Mouse (Mus musculus) midbrain, embryonic 13.5 days (tissue): ENCODE results near the gene Yipf7. TPM values are rescaled to one million over a fixed set of nuclear protein-coding genes. Genes with fewer than 3 reads are reported as not detected.
A peak's percentile ranks its signal among the peaks of the same experiment; 100 is the strongest.

Source experiments
- ATAC-seq: fragments of 200-750 bp; cut with Nextera tagmentation; 2 replicates; pipeline ENCODE4 v1.8.0; 2017; ENCODE audit warnings: mild to moderate bottlenecking, moderate TSS enrichment, moderate library complexity
- H3K27ac ChIP-seq: fragments of 300-500 bp; sonication (generic); 2 replicates; pipeline ENCODE4 v1.5.1; 2015; ENCODE audit warnings: inconsistent platforms, mild to moderate bottlenecking, moderate library complexity
- H3K27me3 ChIP-seq: fragments of 300-500 bp; sonication (generic); 2 replicates; pipeline ENCODE4 v1.6.1; 2015; ENCODE audit warnings: mild to moderate bottlenecking, inconsistent platforms
- H3K36me3 ChIP-seq: fragments of 300-500 bp; sonication (generic); 2 replicates; pipeline ENCODE4 v1.6.1; 2015; ENCODE audit warnings: mild to moderate bottlenecking, inconsistent platforms
- H3K4me1 ChIP-seq: fragments of 300-500 bp; sonication (generic); replicated peaks from 2 replicates; pipeline ENCODE4 v1.6.1; 2015; ENCODE audit warnings: inconsistent platforms
- H3K4me2 ChIP-seq: fragments of 300-500 bp; sonication (generic); replicated peaks from 2 replicates; pipeline ENCODE4 v1.6.1; 2015; ENCODE audit warnings: moderate library complexity, mild to moderate bottlenecking, inconsistent platforms
- H3K4me3 ChIP-seq: fragments of 300-500 bp; sonication (generic); replicated peaks from 2 replicates; pipeline ENCODE4 v1.5.1; 2015; ENCODE audit warnings: mild to moderate bottlenecking, inconsistent platforms
- H3K9ac ChIP-seq: fragments of 300-500 bp; sonication (generic); replicated peaks from 2 replicates; pipeline ENCODE4 v1.6.1; 2015; ENCODE audit warnings: mild to moderate bottlenecking, inconsistent platforms
- H3K9me3 ChIP-seq: fragments of 300-500 bp; sonication (generic); 2 replicates; pipeline ENCODE4 v1.6.1; 2016; ENCODE audit warnings: mild to moderate bottlenecking, inconsistent platforms
- WGBS: fragments of 180-500 bp; shearing (Covaris S2); methylation state at CpG from one replicate; pipeline ENCODE4 v1.1.7; 2015; 5-methylcytosine and 5-hydroxymethylcytosine counted together
- polyA plus RNA-seq: library from polyadenylated mRNA; unstranded; fragments of >200 nt; fragmentation: Nextera tagmentation; extraction: Ambion mirVana; gene quantifications from 2 replicates; pipeline ENCODE4 v1.2.1, GENCODE M21; 2015

The Yipf7 gene
- polyA plus RNA-seq, result not detected in 2 replicates

DNA sequence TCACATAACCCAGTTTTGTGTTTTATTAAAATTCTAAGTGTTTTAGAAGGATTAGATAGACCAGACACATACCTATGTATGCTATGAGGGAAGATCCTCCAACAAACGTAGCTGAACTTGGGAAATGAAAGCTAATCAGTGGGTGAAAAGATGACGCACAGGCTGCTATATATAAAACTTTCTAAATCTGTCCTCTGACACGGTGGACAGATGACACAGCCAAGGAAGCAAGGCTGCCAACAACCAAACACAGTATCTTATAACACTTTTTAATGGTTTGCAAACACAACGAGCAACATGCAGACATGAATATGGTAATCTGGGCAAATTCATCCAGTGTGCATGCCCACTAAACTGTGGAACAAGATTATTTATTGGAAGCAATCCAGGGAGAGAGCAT, at the start of gene Yipf7:
TSS of gene Yipf7 (minus strand) at position 160 of the 400 bp plus-strand sequence.
- no peak within 1 kb of the TSS for H3K4me3 ChIP-seq
- no peak within 1 kb of the TSS for H3K27ac ChIP-seq
- no peak within 1 kb of the TSS for H3K9ac ChIP-seq
- no peaks in the 10 kb centered on the region for H3K4me1 ChIP-seq
- no peaks in the 10 kb centered on the region for H3K36me3 ChIP-seq
- WGBS, result 81% methylated on average over 4 of the region's 4 CpGs
- no peaks in the 10 kb centered on the region for H3K9me3 ChIP-seq
- no peak for ATAC-seq
- H3K4me2 ChIP-seq, result no peak within 1 kb of the TSS
- no peaks in the 10 kb centered on the region for H3K27me3 ChIP-seq

GRCm38 (mm10) chr5:69591640-69592461, 49.4 kb upstream of the Yipf7 start, which contains the start of gene Gnpda2:
Gene Gnpda2 (minus strand): TSS chr5:69592340.
- Histone ChIP-seq H3K27ac (peak within 1 kb of the TSS; percentile 88), H3K9me3 (no peaks in the 10 kb centered on the region), H3K4me2 (peak within 1 kb of the TSS; percentile 75), H3K4me1 (peaks cover 8% of the 10 kb centered on the region), H3K9ac (peak within 1 kb of the TSS; percentile 89), H3K36me3 (peaks cover 12% of the 10 kb centered on the region; the same call in 1 of the 2 replicates), H3K4me3 (peak within 1 kb of the TSS; percentile 77), H3K27me3 (no peaks in the 10 kb centered on the region)
- ATAC-seq, result peak; percentile 99
- 3% methylated on average over 42 of the region's 42 CpGs for WGBS

DNA sequence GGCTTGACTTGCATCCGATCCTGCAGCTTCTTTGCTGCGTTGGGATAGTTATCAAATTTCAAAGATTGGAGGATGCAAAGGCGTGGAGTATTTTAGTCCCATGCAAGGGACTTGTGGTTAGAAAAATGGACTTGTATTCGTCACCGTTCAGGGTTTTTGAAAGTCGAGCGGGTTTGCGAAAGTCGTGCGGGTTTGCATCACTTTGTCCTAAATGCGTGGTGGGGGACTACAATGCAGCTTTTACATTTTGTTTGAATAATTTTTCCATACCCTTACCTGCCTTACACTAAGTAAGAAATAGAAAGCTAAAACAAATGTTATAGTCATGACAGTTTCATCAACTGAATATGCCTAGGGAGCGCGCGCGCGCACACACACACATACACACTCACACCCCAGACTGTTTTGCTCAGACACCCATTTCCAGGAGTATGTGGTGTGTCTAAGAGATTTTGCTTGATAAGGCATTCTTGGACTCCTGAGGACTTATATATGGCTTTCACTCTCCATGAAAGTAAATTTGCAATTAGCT, 15.0 kb upstream of the Yipf7 start:
- 10% methylated on average over 16 of the region's 16 CpGs for WGBS
- H3K27me3 ChIP-seq, result no peaks in the 10 kb centered on the region
- H3K9me3 ChIP-seq, result no peaks in the 10 kb centered on the region
- peak overlapping the region; percentile 93 for H3K27ac ChIP-seq
- H3K4me3 ChIP-seq, result peak overlapping the region; percentile 88
- H3K4me2 ChIP-seq, result peak overlapping the region; percentile 64
- peaks cover 14% of the 10 kb centered on the region for H3K36me3 ChIP-seq
- peak; percentile 25 for ATAC-seq
- H3K9ac ChIP-seq, result peak overlapping the region; percentile 96
- H3K4me1 ChIP-seq, result peaks cover 7% of the 10 kb centered on the region

DNA sequence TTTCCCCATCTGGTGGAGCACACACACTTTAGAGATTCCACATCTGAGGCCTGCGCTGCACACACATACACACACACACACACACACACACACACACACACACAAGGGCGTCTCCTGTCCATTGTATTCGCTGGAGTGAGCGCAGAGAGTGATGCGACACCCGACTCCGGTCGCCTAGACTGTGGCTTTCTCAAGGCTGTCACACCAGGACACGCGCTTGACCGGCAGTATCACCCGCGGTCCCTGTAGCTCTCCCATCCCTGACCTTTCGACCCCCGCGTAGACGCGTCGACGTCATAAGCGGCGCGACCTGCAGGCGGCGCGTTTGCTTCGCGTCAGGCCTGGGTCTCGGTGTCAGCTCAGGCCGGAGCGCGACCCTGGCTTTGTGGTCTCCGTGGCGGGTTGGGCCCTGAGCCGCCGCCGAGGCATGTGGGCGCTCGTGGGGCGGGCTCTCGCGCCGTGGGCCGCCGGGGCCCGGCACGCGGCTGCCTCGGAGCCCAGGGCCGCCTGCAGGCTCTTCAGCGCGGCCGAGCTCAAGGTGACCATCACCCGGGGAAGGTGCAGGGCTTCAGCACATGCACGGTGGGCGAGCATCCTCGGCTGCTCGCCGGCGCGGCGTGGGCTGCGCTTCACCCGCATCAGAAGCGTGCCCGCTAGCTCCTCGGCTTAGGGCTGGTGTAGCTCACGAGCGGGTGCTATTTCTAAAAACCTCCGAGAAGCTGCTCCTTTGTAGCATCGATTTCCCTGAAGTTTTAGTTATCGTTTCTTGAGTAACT, 14.4 kb upstream of the Yipf7 start, which contains the start of gene Guf1:
TSS of gene Guf1 (plus strand) at position 296 of the 776 bp plus-strand sequence.
- H3K4me2 ChIP-seq, result peak within 1 kb of the TSS; percentile 64
- peak within 1 kb of the TSS; percentile 93 for H3K27ac ChIP-seq
- no peaks in the 10 kb centered on the region for H3K9me3 ChIP-seq
- no peaks in the 10 kb centered on the region for H3K27me3 ChIP-seq
- peak; percentile 97 for ATAC-seq
- H3K4me1 ChIP-seq, result peaks cover 7% of the 10 kb centered on the region
- peaks cover 11% of the 10 kb centered on the region for H3K36me3 ChIP-seq
- 1% methylated on average over 72 of the region's 72 CpGs for WGBS
- peak within 1 kb of the TSS; percentile 88 for H3K4me3 ChIP-seq
- peak within 1 kb of the TSS; percentile 96 for H3K9ac ChIP-seq

DNA sequence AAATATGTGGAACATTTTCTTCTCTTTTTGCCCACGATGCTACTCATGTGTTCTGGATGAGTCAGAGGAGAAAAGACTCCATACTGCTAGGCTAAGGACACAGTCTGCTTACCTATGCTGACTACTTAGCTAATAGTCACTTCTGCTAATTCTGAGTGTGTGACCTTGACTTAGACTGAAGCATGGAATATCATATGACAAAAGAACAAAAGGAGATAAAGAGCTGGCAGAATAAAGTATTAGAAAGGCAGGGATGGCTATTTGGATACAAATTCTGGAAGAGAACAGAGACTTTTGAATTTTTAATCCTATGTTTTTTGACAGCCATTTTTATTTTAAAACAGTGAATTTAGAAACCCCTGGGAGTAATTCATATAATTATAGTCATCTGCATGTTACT, 768 bp downstream of the Yipf7 start:
- Histone ChIP-seq H3K9me3 (no peaks in the 10 kb centered on the region), H3K27ac (no peak overlapping the region), H3K4me2 (no peak overlapping the region), H3K27me3 (no peaks in the 10 kb centered on the region), H3K4me3 (no peak overlapping the region), H3K9ac (no peak overlapping the region), H3K36me3 (no peaks in the 10 kb centered on the region), H3K4me1 (no peaks in the 10 kb centered on the region)
- 67% methylated on average over 1 of the region's 1 CpGs for WGBS
- ATAC-seq, result no peak

DNA sequence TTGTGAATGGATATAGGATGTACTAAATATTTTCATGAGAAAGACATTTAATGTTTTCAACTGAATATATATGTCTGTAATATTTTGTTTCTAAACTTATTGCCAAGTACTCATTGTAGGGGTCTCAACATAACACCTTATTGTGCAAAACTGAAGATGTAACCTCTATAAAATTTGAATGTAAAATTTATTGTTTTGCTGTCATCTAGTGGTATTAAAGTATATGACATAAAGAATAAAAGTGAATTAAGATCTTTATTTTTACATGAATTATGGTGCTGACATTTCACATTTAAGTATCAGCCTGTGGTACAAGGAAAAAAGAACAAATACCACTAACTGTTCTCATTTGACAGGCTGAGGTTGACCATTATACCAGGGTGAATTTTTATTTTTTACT, 18.5 kb downstream of the Yipf7 start:
- Histone ChIP-seq H3K4me2 (no peak overlapping the region), H3K4me1 (no peaks in the 10 kb centered on the region), H3K36me3 (no peaks in the 10 kb centered on the region), H3K27me3 (no peaks in the 10 kb centered on the region), H3K4me3 (no peak overlapping the region), H3K27ac (no peak overlapping the region), H3K9me3 (no peaks in the 10 kb centered on the region), H3K9ac (no peak overlapping the region)
- ATAC-seq, result no peak

DNA sequence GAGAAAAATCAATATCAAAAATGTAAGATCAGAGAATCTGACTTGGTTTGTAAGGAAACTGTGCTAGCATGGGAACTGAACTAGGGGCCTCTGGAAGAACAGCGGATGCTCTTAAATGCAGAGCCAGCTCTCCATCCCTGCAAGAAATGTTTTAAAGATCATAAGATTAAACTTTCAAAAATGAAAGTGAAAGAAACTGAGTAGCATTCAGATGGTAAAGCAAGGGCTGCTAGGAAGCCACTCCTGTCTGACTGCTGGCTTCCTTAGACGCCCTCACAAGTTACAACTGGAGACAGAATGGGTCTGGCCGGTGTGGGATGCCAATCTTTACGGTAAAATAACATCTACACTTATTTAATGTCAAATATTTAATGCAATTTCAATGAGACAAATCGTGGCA, 20.4 kb downstream of the Yipf7 start:
- ATAC-seq, result no peak
- no peak overlapping the region for H3K4me3 ChIP-seq

DNA sequence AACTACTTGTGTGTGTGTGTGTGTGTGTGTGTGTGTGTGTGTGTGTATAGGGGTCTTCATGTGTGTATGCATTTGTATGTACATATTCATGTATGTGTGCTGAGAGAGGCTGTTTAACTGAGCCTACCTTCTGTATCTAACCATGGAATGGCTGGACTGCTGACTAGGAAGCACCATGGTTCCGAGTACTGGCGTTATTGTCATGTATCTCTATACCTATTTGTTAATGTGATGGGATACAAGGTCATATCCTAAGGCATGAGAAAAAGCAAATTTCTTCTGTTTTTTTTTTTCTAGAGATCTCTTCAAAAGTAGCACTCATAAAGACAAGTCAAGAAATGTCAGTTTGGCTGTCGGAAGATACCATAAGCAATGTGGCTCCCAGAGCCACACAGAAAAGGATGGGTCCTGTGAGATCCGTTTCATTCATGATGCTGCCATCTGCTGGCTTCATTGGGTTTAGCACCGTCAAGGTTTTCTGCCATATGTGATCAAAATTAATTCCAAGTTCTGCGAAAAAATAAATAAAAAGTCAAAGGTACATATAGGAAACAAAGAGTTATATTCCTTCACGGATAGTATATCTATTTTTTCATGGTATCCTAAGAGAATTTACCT, 21.7 kb downstream of the Yipf7 start:
- no peak overlapping the region for H3K4me3 ChIP-seq
- ATAC-seq, result peak; percentile 56; the same call in 1 of the 2 replicates
- 38% methylated on average over 7 of the region's 7 CpGs for whole genome bisulfite sequencing

More for the DNA sequence above, 20.4 kb downstream of the Yipf7 start:
- Histone ChIP-seq H3K27me3 (no peaks in the 10 kb centered on the region), H3K9ac (no peak overlapping the region), H3K4me1 (no peaks in the 10 kb centered on the region), H3K9me3 (no peaks in the 10 kb centered on the region), H3K36me3 (no peaks in the 10 kb centered on the region), H3K4me2 (no peak overlapping the region), H3K27ac (no peak overlapping the region)
- 77% methylated on average over 5 of the region's 5 CpGs for WGBS

GRCm38 (mm10) chr5:69512203-69512602, 30.2 kb downstream of the Yipf7 start:
- no peaks in the 10 kb centered on the region for H3K9me3 ChIP-seq
- no peak overlapping the region for H3K27ac ChIP-seq
- no peaks in the 10 kb centered on the region for H3K4me1 ChIP-seq
- no peak overlapping the region for H3K9ac ChIP-seq
- no peaks in the 10 kb centered on the region for H3K36me3 ChIP-seq
- H3K4me3 ChIP-seq, result no peak overlapping the region
- WGBS, result 73% methylated on average over 4 of the region's 4 CpGs
- no peak overlapping the region for H3K4me2 ChIP-seq
- no peaks in the 10 kb centered on the region for H3K27me3 ChIP-seq
- ATAC-seq, result no peak

More for the DNA sequence above, 21.7 kb downstream of the Yipf7 start:
- Histone ChIP-seq H3K36me3 (no peaks in the 10 kb centered on the region), H3K9ac (no peak overlapping the region), H3K4me2 (no peak overlapping the region), H3K27me3 (no peaks in the 10 kb centered on the region), H3K27ac (no peak overlapping the region), H3K9me3 (no peaks in the 10 kb centered on the region), H3K4me1 (no peaks in the 10 kb centered on the region)

- WGBS, result 60% methylated on average over 3 of the region's 3 CpGs
- Histone ChIP-seq H3K9ac (no peak overlapping the region), H3K4me1 (no peaks in the 10 kb centered on the region), H3K4me3 (no peak overlapping the region), H3K4me2 (no peak overlapping the region), H3K27me3 (no peaks in the 10 kb centered on the region), H3K36me3 (no peaks in the 10 kb centered on the region), H3K9me3 (no peaks in the 10 kb centered on the region), H3K27ac (no peak overlapping the region)
- no peak for ATAC-seq
Observed at GRCm38 (mm10) chr5:69511631-69512030, 30.8 kb downstream of the Yipf7 start.

DNA sequence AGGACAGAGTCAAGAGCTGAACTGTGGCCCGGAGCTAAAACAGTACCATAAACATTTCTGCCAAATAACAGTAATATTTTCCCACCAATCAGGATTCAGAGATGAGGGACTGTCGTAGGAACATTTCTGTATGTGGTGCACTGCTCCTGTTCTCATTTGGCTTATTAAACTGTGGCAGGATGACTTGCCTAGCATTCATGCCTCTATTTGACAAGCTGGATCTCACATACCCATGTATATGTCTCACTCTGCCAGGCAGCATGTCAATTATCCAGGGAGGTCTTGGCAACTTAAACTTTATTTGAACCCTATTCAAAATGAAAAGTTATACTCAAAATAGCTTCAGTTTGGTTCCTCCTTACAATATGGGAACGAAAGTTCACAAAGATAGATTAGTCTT, 35.4 kb downstream of the Yipf7 start:
- no peaks in the 10 kb centered on the region for H3K4me1 ChIP-seq
- no peak overlapping the region for H3K4me2 ChIP-seq
- H3K27me3 ChIP-seq, result no peaks in the 10 kb centered on the region
- H3K27ac ChIP-seq, result no peak overlapping the region
- no peaks in the 10 kb centered on the region for H3K36me3 ChIP-seq
- H3K9me3 ChIP-seq, result no peaks in the 10 kb centered on the region
- no peak overlapping the region for H3K9ac ChIP-seq
- H3K4me3 ChIP-seq, result no peak overlapping the region
- no peak for ATAC-seq
- WGBS, result 88% methylated on average over 3 of the region's 3 CpGs
